Mouse (Mus musculus): Measurements from ENCODE around the gene Gm47969.
A peak's percentile ranks its signal among the peaks of the same experiment; 100 is the strongest.

The Gm47969 gene

DNA sequence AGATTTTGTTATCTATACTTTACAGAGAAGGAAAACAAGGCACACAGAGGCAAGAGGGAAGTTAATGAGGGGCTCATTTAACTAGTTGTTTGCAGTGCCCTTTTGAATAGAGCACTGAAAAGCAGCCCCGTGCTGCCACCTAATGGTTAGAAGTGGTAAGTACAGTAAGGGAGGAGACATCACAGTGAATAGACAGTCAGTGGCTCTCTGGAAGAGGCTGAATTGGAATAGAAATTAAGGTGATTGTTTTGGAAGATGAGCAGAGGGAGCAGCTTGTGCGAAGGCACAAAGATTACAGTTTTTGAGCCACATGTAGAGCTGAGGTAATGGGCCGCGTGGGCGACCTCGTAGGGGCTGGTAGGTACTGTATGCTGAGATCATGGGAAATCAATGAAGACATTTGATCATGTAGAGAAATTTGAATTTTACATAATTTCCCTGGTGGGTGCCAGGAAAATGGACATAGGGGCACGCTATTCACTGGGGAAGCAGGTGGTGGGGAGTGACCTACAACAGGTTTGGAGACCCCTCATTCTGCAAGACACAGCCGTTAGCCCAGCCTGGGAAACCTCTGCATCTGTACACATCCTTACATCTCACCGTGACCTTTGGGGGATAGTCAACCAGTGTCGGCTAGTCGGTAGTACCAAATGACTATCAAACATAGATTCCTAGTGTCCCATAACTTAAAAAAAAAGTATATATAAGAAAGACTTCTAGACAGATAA, 31.6 kb downstream of the Gm47969 start:
- peak; percentile 87 for DNase-seq (ENCODE audit: low spot score)

DNA sequence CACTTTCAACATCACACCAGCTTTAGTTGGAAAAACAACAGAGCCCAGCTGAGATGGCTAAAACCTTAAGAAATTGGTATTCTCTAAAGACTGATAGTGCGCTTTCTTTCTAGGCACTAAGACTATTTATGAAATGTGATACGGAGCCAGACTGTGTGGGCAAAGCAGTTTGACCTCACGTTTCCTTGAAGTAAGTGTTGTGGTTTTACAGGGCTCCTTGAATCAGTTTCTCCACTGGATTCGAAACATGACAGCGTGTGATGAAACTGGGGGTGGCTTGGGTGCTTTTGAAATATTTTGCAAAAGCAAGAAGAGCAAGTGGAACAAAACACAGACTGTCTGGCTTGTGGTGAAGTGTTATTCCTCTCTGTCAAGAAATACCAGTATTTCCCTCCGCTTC, 32.3 kb downstream of the Gm47969 start:
- DNase-seq (ENCODE audit: low spot score) = no peak

DNA sequence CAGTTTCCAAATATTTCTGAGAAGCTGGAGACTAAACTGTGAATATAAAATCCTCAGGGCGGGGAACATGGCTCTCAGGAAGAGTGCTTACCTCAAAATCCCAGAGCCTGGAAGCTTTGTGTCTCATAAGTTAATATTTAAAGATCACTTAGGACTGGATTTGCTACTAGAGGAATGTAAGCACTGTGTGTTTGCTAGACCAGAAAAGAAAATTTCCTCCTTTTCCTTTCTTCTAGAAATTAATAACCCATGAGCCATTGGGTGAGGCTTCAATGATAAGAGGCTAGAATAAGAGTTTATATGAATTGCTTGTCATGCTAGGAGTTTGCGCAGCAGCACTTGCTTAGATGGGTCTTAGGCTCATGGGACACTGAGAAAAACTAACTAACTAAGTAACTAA, 40.1 kb downstream of the Gm47969 start:
- DNase-seq (ENCODE audit: low spot score) = no peak

DNA sequence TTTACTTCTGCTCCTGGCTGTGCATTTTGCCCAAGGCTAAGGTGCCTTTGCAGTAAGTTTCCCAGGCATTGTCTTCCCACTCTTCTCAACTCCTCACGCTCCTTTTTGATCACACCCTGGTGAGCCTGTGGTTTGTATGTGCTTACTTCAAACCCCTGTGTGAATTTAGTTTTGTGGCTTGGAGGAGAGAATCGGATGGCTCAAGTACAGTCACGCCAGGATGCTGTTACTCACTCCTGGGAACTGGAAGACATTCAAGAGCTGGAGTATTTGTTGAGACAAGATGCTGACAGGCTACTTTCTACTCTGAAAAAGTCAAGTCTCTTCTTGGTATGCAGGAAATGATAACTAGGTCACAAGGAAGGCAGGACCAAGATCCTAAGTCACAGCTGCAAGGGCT, 46.5 kb downstream of the Gm47969 start:
- no peak for DNase-seq (ENCODE audit: low spot score)
